Mouse (Mus musculus): ENCODE results near the gene Masp1.

Gene Masp1

GRCm38 (mm10) chr16:23458906-23459588 is 61.6 kb downstream of the Masp1 start:
- CTCF ChIA-PET, result no interaction called here

GRCm38 (mm10) chr16:23457338-23457737 is 63.3 kb downstream of the Masp1 start:
- CTCF ChIA-PET, result no interaction called here

- CTCF ChIA-PET, result no interaction called here
Observed at GRCm38 (mm10) chr16:23456534-23456933, 64.1 kb downstream of the Masp1 start.

- CTCF ChIA-PET, result no interaction called here
Observed at GRCm38 (mm10) chr16:23454376-23454775, 66.2 kb downstream of the Masp1 start.

GRCm38 (mm10) chr16:23452476-23452875 is 68.1 kb downstream of the Masp1 start:
- CTCF ChIA-PET, result interaction anchor here (1.0 kb wide), 1 partner anchor 447 kb away, joined by 3 read pairs; no protein-coding TSS in a partner anchor

GRCm38 (mm10) chr16:23450816-23451215 is 69.8 kb downstream of the Masp1 start:
- CTCF ChIA-PET, result no interaction called here

- CTCF ChIA-PET, result interaction anchor here (0.7 kb wide), 1 partner anchor 640 kb away, joined by 3 read pairs; no protein-coding TSS in a partner anchor
Observed at GRCm38 (mm10) chr16:23449946-23450345, 70.7 kb downstream of the Masp1 start.

- CTCF ChIA-PET, result no interaction called here
Observed at GRCm38 (mm10) chr16:23444231-23444630, 76.4 kb downstream of the Masp1 start.

GRCm38 (mm10) chr16:23437404-23438166 is 83.0 kb downstream of the Masp1 start:
- CTCF ChIA-PET, result no interaction called here

- CTCF ChIA-PET, result no interaction called here
Observed at GRCm38 (mm10) chr16:23429991-23430390, 90.6 kb downstream of the Masp1 start.

GRCm38 (mm10) chr16:23428647-23429319 is 91.8 kb downstream of the Masp1 start, which contains the start of gene Rtp1:
Gene Rtp1 (plus strand): TSS chr16:23429133.
- CTCF ChIA-PET, result no interaction called here

- CTCF ChIA-PET, result no interaction called here
Observed at GRCm38 (mm10) chr16:23427701-23428100, 92.9 kb downstream of the Masp1 start.

- CTCF ChIA-PET, result no interaction called here
Observed at GRCm38 (mm10) chr16:23423825-23424224, 96.8 kb downstream of the Masp1 start.

GRCm38 (mm10) chr16:23419565-23420085 is 101.0 kb downstream of the Masp1 start:
- CTCF ChIA-PET, result no interaction called here

GRCm38 (mm10) chr16:23417456-23418240 is 103.0 kb downstream of the Masp1 start:
- CTCF ChIA-PET, result interaction anchor here (0.7 to 0.9 kb wide), 2 partner anchors 15 to 503 kb away, joined by 3 read pairs; no protein-coding TSS in a partner anchor

- CTCF ChIA-PET, result interaction anchor here (0.9 kb wide), 1 partner anchor 14 kb away, joined by 3 read pairs; no protein-coding TSS in a partner anchor
Observed at GRCm38 (mm10) chr16:23416657-23417293, 103.8 kb downstream of the Masp1 start.

- CTCF ChIA-PET, result interaction anchor here (0.9 kb wide), 1 partner anchor 13 kb away, joined by 3 read pairs; no protein-coding TSS in a partner anchor
Observed at GRCm38 (mm10) chr16:23416261-23416656, 104.4 kb downstream of the Masp1 start.

- CTCF ChIA-PET, result no interaction called here
Observed at GRCm38 (mm10) chr16:23412930-23413329, 107.7 kb downstream of the Masp1 start.

GRCm38 (mm10) chr16:23403008-23403755 is 117.4 kb downstream of the Masp1 start:
- CTCF ChIA-PET, result interaction anchor here (0.5 to 0.8 kb wide), 3 partner anchors 14 to 162 kb away, joined by 3 to 8 read pairs (median 3); partner anchors contain the start of gene Masp1

GRCm38 (mm10) chr16:23401959-23402358 is 118.7 kb downstream of the Masp1 start:
- CTCF ChIA-PET, result no interaction called here

Measured in spleen, embryonic (tissue).